Mouse (Mus musculus) myocyte (in vitro differentiated cells): Measurements from ENCODE around the gene Pdgfd.

Experiments
- CEBPB ChIP-seq: IDR thresholded peaks from 2 replicates; pipeline ENCODE4 v1.6.1; 2011; ENCODE audit warnings: mild to moderate bottlenecking, moderate library complexity; ENCODE audit not compliant: poor library complexity, insufficient read depth, severe bottlenecking
- E2F4 ChIP-seq: IDR thresholded peaks from one replicate; pipeline ENCODE4 v1.6.1; 2011; ENCODE audit warnings: mild to moderate bottlenecking, control low read depth, moderate library complexity; ENCODE audit not compliant: insufficient read depth
- MAX ChIP-seq: IDR thresholded peaks from one replicate; pipeline ENCODE4 v1.6.1; 2011; ENCODE audit warnings: low read depth, mild to moderate bottlenecking, control low read depth
- MYOD1 ChIP-seq, 3 experiments: IDR thresholded peaks; one replicate each; pipeline ENCODE4 v1.6.1; 2011; ENCODE audit warnings: control low read depth in 2 of 3, low read depth in 2 of 3, mild to moderate bottlenecking in 2 of 3, moderate library complexity in 1 of 3; ENCODE audit not compliant: insufficient read length in 2 of 3, control insufficient read depth in 1 of 3
- POLR2A ChIP-seq: IDR thresholded peaks from one replicate; pipeline ENCODE4 v1.6.1; 2011; ENCODE audit warnings: low read depth, mild to moderate bottlenecking, control low read depth, moderate library complexity; ENCODE audit not compliant: insufficient read length
- POLR2AphosphoS2 ChIP-seq: IDR thresholded peaks from one replicate; pipeline ENCODE4 v1.6.1; 2011; ENCODE audit warnings: low read depth, control low read depth; ENCODE audit not compliant: insufficient read length
- SRF ChIP-seq: IDR thresholded peaks from one replicate; pipeline ENCODE4 v1.6.1; 2011; ENCODE audit warnings: low read depth; ENCODE audit not compliant: control insufficient read depth, insufficient read length
- TCF12 ChIP-seq: IDR thresholded peaks from one replicate; pipeline ENCODE4 v1.6.1; 2011; ENCODE audit warnings: mild to moderate bottlenecking, control low read depth; ENCODE audit not compliant: poor library complexity, insufficient read depth, severe bottlenecking
- USF1 ChIP-seq: IDR thresholded peaks from one replicate; pipeline ENCODE4 v1.6.1; 2011; ENCODE audit warnings: low read depth, mild to moderate bottlenecking, control low read depth, moderate library complexity

- TF ChIP-seq POLR2A: no peak
- no peak for TF ChIP-seq MAX
- TF ChIP-seq USF1: no peak
- no peak for TF ChIP-seq E2F4
- no peak for TF ChIP-seq POLR2AphosphoS2
- TF ChIP-seq CEBPB: no peak
- no peak for TF ChIP-seq MYOD1 (IDR thresholded peaks at IDR 0.05; ENCODE audit: control insufficient read depth in 1 of 3, insufficient read length in 2 of 3, low read depth in 2 of 3)
- TF ChIP-seq TCF12: no peak
- no peak for TF ChIP-seq SRF
Measured at GRCm38 (mm10) chr9:6366550-6366949, 198.2 kb downstream of the Pdgfd start.
